Mouse (Mus musculus) lung, postnatal 10 days (tissue): Measurements from ENCODE around the gene Pim2.

Source experiments
- DNase-seq: peaks from one replicate; pipeline ENCODE4 v3.0.0; 2021

The Pim2 gene

GRCm38 (mm10) chrX:7878007-7878419 lies at the start of gene Pim2:
Pim2 (plus strand) TSS chrX:7878262.
- peak; percentile 86 for DNase-seq

GRCm38 (mm10) chrX:7837146-7837545 lies 40.9 kb upstream of the Pim2 start:
- DNase-seq = no peak

DNA sequence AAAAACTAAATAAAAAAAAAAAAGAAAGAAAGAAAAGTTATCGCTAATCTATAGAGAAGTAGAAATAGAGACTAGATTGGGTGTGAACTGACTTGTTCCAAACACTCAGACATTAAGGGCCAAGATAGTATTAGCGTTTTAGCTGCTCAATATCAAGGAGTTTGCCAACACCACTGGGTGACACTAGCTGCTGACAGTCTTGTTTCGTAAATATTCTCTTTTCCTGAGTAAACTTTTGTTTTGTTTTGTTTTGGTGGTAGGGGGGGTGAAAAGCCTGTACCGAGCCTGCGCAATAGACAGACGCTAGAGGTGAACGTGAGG lies 37.3 kb upstream of the Pim2 start:
- no peak for DNase-seq

DNA sequence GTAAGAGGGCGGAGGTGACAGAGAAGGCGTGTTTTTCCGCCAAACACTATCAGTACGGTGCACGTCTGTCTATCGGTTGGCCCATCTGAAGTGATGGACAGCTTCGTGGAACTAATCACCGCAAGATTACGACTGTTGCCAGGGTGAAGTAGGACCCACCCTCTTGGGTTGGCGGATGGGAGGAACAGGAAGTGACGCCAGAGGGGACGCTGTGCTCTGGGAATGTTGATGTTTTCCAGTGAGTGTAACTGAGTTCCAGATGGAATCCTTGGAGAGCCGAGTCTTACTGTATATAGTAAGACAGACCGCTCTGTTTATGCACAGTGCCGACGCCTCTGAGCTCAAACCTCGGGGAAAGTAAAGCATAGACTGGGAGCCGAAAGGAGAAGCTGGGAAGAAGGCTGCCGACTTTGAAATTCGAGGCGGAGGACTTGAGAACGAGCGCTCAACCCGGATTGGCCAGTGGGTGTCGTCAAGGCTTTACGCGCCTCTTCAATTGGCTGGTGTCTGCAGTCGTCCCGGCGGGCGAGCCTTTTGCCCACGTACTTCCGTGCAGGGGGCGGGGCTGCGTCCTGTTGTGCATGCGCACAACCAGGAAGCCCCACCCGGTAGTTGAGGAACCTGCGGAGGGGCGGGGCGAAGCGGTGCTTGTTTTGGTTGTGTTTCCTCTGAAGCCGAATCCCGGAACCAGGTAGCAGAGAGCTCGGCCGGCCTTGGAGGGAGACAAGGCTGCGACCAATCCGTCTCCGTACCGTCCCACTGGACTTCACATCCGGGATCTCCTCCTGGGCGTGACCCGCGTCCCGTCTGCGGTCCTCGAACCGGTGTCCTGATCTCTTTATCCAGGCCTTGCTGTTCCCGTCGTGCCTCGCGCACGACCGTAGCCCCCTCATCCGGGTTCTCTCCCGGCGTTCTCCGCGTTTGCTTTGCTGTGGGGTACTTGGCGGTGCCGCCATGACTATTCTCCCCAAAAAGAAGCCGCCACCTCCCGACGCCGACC lies 36.6 kb upstream of the Pim2 start, which contains the start of gene Otud5:
Gene Otud5, plus strand, starts transcription at position 202 of the 1,000 bp plus-strand sequence.
- DNase-seq = peak; percentile 96

GRCm38 (mm10) chrX:7842318-7842717 lies 35.7 kb upstream of the Pim2 start:
- peak; percentile 32 for DNase-seq

GRCm38 (mm10) chrX:7847845-7848244 lies 30.2 kb upstream of the Pim2 start:
- no peak for DNase-seq

GRCm38 (mm10) chrX:7854578-7854977 lies 23.5 kb upstream of the Pim2 start:
- peak; percentile 44 for DNase-seq

- DNase-seq = no peak
These were observed 18.8 kb upstream of the Pim2 start for GRCm38 (mm10) chrX:7859191-7859753.

GRCm38 (mm10) chrX:7863181-7863580 lies 14.9 kb upstream of the Pim2 start:
- no peak for DNase-seq

GRCm38 (mm10) chrX:7864551-7864950 lies 13.5 kb upstream of the Pim2 start:
- no peak for DNase-seq

DNA sequence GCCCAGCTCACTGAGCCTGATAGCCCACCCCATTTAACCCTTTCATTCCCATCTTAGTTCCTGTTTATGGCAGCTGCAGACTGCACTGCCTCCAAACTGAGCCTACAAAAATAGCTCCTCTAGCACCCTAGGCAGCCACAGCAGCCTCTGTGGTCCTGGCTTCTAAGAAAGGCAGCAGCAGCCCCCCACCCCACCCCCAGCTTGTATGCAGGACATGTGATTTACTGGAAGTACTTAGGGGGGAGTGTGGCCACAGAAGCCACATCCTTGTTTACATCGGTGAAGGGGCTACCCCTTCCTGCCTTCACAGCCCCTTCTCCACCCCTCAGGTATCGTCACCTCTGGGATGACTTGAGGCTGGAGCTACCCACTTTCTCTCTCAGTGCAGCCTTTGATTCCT lies 12.7 kb upstream of the Pim2 start:
- DNase-seq = no peak

GRCm38 (mm10) chrX:7865786-7866185 lies 12.3 kb upstream of the Pim2 start:
- DNase-seq = no peak

GRCm38 (mm10) chrX:7867141-7867540 lies 10.9 kb upstream of the Pim2 start:
- no peak for DNase-seq

- no peak for DNase-seq
These were observed 9.6 kb upstream of the Pim2 start for GRCm38 (mm10) chrX:7868506-7868905.

DNA sequence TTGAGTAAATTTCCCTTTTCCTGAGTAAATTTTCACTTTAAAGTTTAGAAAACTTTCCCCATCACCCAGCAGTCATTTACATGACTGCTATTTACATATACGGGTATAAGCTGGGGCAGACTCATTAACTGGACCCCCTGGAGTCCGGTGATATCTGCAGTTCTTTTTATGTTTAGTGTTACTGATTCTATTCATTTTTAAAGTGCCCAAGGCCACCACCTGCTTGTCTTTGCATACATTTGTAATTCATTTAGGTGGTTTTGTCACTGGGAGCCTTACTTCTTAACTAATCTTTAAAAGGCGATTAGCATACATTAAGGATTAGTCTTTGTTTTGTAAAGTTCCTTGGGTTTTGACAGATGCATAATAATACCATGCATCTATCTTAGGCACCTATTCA lies 8.2 kb upstream of the Pim2 start:
- no peak for DNase-seq

GRCm38 (mm10) chrX:7878495-7878894 lies 433 bp downstream of the Pim2 start:
- DNase-seq = no peak

DNA sequence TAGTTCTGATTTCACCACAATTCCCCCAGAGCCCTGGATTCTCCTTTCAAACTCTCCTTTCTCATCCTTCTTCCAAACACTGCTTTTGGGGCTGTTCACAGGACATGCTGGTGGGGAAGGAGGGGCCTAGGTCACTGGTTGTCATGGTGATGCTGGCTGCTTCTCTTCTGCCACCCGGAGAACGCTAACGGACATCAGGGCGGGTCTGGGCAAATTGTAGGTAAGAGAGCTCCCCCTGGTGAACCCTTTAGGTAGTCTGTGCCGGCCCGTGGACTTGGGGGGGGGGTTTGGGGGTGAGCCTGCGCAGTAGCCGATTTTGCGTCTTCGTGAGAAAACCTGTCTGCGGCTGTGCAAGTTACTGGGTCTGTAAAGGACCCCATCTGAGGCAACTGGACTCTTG lies 1.8 kb downstream of the Pim2 start:
- DNase-seq = peak; percentile 83

GRCm38 (mm10) chrX:7883841-7884567 lies 5.9 kb downstream of the Pim2 start, which contains the start of gene Slc35a2:
Slc35a2 (plus strand) TSS chrX:7884028.
- peak; percentile 92 for DNase-seq

- no peak for DNase-seq
These were observed 20.1 kb downstream of the Pim2 start for GRCm38 (mm10) chrX:7898211-7898610.

- DNase-seq = peak; percentile 93
These were observed 21.1 kb downstream of the Pim2 start, which contains the start of the genes Pqbp1 and Timm17b for GRCm38 (mm10) chrX:7898880-7899874. Pqbp1 (minus strand) TSS chrX:7899269. Timm17b (plus strand) TSS chrX:7899357.

DNA sequence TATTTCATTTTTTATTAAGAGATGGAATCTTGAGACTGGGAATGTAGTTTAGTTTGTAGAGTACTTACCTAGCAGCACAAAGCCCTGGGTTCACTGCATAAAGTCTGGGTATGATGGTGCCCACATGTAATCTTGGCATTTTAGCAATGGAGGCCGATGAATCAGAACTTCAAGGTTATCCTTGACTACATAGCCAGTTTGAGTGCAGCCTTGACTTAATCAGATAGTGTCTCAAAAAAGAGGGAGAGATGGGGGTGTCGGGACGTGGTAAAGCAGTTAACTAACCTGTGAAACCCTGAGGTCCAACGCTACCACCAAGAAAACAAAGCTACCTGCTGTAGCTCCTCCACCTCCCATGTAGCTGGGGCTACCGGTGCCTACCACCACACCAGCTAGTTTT lies 26.4 kb downstream of the Pim2 start:
- DNase-seq = no peak

- DNase-seq = no peak
These were observed 29.7 kb downstream of the Pim2 start, which contains the start of gene Gm10491 for GRCm38 (mm10) chrX:7907735-7908134. Gm10491 (minus strand) TSS chrX:7907835.
